Mouse (Mus musculus) A20 (cell line): ENCODE data around the gene Gm7137.
"Not testable (repeated sequence)": the region's sequence is repeated elsewhere in the genome, so short reads cannot be mapped to it uniquely, and the experiment has no call there.

Source experiments
- DNase-seq: peaks from one replicate; pipeline ENCODE4 v3.0.0-alpha.2; 2011; ENCODE audit warnings: low read depth, low spot score

Gene Gm7137

DNA sequence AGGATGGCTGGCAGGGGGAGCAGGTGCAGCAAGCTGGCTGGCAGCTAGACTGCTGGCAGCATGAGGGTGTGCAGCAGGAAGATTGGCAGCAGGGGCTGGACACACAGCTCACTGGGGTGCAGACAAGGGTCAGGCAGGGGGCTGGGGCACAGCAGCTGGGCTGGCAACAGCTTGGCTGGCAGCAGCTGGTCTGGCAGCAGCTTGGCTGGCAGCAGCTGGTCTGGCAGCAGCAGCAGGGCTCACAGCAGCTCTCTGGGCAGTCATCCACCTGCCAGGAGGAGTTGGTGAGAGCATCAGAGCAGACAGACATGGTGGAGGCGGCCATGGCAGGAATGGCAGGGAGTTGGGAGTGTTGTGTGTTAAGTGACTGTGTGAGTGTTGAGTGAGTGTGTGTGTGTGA is at the start of gene Gm7137:
Gm7137 (minus strand) TSS at position 325 of the 400 bp plus-strand sequence.
- not testable (repeated sequence) for DNase-seq

GRCm38 (mm10) chr10:77835647-77836046 is 47.6 kb upstream of the Gm7137 start, which contains the start of gene Krtap10-10:
Gene Krtap10-10, plus strand, starts transcription at chr10:77835947.
- DNase-seq = no peak

DNA sequence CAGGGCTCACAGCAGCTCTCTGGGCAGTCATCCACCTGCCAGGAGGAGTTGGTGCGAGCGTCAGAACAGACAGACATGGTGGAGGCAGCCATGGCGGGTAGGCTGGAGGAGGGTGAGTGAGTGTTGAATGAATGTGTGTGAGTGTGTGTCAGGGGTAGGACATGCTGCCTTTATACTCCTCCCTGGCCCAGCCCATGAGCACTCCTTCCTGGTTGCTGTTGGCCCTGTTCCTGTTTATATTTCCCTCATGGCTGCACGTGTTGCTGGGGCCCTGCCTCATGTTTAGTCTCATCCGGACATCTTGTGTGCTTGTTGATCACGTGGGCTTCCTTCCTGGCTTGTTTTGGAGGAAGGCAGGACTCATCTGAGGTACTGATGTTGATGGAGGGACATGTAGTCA is 39.0 kb upstream of the Gm7137 start, which contains the start of gene Krtap10-4:
Krtap10-4 (minus strand) TSS at position 145 of the 400 bp plus-strand sequence.
- DNase-seq = no peak

GRCm38 (mm10) chr10:77819203-77819602 is 31.2 kb upstream of the Gm7137 start:
- DNase-seq = no peak

DNA sequence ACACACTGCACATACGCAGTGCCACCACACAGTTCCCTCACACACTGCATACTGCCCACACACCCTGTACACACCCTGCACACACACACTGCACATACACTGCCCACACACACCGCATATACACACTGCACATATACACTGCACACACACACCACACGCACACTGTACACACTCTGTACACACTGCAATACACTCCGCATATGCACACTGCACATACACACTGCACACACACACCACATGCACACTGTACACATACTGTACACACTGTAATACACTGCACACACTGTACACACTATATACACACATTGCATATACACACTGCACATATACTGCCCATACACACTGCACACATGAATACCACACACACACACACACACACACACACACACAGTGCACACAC is 30.5 kb upstream of the Gm7137 start:
- DNase-seq = no peak

- peak; percentile 49 for DNase-seq
Measured at GRCm38 (mm10) chr10:77815514-77815913, 27.5 kb upstream of the Gm7137 start.

DNA sequence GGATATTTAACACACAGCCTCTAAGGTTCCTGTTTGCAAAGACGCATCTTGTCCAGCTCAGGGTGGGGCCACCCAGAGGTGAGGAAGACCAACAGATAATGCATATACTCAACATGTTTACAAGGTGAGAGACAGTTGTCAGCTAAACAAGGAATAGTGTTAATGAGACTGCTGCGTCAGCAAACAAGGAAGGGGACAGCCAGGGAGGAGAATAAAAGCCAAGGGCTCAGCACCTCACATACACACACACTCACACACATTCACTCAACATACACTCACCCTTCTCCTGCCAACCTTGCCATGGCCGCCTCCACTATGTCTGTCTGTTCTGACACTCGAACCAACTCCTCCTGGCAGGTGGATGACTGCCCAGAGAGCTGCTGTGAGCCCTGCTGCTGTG is 26.4 kb upstream of the Gm7137 start, which contains the start of gene Gm2696:
Gm2696 (plus strand) TSS at position 301 of the 400 bp plus-strand sequence.
- DNase-seq = no peak

DNA sequence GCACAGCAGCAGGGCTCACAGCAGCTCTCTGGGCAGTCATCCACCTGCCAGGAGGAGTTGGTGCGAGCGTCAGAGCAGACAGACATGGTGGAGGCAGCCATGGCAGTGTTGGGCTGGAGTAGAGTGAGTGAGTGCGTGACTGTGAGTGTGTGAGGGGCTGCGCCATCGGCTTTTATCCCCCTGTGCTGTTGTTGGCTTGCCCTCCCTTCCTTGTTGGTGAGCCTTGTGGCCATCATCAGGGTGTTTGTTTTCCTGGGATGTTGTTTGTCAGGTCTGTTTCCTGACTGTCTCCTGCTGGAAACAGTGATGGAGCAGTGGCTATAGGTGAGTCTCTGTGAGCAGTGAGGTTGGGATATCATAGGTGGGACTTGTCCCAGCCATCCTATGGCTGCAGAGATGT is 23.7 kb upstream of the Gm7137 start, which contains the start of gene Gm9507:
Gm9507 (minus strand) TSS at position 101 of the 400 bp plus-strand sequence.
- no peak for DNase-seq

GRCm38 (mm10) chr10:77804095-77804494 is 16.1 kb upstream of the Gm7137 start:
- DNase-seq = no peak

DNA sequence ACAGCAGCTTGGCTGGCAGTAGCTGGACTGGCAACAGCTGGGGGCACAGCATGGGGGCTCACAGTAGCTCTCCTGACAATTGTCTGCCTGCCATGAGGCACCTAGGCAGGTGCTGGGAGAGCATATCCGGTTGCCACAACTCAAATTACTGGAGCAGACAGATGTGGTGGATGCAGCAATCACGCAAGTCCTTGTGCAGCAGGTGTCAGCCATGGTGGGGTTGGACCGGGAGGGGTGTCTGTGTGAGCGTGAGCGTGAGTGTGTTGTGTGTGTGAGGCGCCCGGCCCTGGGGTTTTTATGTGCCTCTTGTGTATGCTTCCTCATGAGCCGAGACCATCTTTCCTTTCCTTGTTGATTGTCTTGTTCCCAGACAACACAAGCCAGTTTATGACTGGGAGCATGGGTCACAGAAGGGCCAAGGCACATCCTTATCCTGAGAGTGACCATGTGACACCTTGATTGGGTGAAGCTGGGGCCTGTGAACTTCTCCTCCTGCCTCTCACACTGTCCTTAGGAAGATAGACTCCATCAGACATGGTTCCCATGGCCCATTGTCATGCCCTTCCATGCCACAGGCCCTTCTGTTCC is 11.0 kb upstream of the Gm7137 start, which contains the start of gene Gm19668:
Gm19668 (minus strand) TSS at position 213 of the 588 bp plus-strand sequence.
- DNase-seq = no peak

DNA sequence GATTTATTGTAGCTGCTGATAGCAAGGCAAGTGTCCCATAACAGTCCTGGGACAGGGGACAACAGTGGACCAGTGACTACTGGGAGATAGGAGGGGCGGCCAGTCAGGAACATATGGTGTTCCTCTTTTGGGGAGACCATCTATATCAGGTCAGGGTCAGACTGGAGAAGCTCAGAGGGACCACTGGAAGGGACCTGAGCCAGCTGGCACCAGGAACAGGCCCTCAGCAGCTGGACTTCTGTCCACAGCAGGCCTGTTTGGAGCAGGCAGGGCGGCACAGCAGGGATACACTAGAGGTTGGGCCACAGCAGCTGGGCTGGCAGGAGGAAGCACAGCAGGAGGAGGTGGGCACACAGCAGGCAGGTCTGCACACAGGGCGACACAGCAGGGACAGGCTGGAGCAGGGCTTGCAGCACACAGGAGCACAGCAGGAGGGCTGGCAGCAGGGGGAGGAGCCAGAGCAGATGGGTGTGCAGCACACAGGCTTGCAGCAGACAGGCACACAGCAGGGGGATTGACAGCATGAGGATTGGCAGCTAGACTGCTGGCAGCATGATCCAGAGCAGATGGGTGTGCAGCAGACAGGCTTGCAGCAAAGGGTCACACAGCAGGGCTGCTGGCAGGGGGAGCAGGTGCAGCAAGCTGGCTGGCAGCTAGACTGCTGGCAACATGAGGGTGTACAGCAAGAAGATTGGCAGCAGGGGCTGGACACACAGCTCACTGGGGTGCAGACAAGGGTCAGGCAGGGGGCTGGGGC is 10.3 kb upstream of the Gm7137 start:
- DNase-seq = not testable (repeated sequence)

GRCm38 (mm10) chr10:77797677-77798076 is 9.7 kb upstream of the Gm7137 start:
- no peak for DNase-seq

DNA sequence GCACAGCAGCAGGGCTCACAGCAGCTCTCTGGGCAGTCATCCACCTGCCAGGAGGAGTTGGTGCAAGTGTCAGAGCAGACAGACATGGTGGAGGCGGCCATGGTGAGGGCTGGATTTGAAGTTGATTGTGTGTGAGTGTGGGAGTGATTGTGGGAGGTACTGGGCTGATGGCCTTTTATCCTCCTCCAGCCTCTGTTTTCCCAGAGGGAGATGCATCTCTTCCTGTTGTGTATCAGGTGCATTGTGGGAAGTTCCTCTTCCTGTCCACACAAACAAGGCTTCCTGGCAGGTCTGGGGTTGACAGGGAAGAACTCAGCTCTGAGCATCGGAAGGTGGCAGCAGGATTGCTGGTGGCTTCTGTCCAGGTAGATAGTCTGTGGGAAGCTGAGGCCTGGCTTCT is 7.0 kb upstream of the Gm7137 start, which contains the start of gene Gm9639:
Gm9639 (minus strand) TSS at position 101 of the 400 bp plus-strand sequence.
- no peak for DNase-seq

DNA sequence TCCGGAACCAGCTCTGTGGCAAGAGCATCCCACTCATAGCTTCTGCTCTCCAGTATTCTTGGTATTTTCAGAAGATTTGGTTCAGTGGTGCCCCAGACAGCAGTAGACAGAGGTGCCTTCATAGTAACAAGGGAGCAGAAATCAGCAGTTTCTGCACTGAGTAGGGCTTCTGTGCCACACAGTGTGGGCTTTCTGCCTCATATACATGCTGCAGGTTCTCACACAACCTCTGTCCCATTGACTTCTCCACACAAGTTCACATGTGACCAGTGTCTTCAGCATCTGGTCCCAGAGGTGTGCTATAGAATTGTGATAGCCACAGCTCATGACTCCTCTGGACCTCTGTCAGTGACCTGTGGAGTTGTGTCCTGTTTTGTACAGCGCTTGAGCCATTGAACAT is 621 bp upstream of the Gm7137 start:
- DNase-seq = no peak

DNA sequence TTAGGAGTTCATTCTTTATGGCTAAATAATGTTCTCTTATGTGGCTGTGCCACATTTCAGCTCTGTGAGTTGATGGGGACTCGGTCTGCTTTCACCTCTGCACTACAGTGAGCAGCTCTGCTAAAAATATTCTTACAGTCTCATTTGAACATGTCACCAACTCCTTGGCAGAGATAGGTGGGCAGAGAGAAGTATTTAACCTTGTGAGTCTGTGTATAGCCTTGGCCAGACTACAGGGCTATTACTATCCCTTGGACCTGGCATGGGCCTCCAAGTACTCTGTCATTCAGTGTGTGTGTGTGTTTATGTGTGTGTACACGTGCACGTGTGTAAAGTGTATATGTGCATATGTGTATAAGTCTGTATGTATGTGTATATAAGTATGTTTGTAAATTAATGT is 4.6 kb downstream of the Gm7137 start:
- not testable (repeated sequence) for DNase-seq

DNA sequence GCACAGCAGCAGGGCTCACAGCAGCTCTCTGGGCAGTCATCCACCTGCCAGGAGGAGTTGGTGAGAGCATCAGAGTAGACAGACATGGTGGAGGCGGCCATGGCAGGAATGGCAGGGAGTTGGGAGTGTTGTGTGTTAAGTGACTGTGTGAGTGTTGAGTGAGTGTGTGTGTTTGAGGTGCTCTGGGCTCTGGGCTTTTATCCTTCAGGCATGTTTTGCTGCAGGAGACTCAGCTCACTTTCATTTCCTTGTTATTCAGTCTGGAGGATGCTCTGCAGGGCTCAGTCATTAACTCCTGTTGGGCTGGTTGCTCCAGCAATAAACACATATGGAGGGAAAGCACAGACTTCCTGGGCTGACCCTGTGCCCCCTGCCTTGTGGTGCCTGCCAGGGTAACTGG is 5.6 kb downstream of the Gm7137 start, which contains the start of gene Gm3250:
Gm3250 (minus strand) TSS at position 101 of the 400 bp plus-strand sequence.
- DNase-seq = not testable (repeated sequence)

DNA sequence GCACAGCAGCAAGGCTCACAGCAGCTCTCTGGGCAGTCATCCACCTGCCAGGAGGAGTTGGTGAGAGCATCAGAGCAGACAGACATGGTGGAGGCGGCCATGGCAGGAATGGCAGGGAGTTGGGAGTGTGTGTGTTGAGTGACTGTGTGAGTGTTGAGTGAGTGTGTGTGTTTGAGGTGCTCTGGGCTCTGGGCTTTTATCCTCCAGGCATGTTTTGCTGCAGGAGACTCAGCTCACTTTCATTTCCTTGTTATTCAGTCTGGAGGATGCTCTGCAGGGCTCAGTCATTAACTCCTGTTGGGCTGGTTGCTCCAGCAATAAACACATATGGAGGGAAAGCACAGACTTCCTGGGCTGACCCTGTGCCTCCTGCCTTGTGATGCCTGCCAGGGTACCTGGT is 11.2 kb downstream of the Gm7137 start, which contains the start of gene Gm7138:
Gm7138 (minus strand) TSS at position 101 of the 400 bp plus-strand sequence.
- DNase-seq = not testable (repeated sequence)

- DNase-seq = not testable (repeated sequence)
Measured at GRCm38 (mm10) chr10:77772142-77772541, 15.9 kb downstream of the Gm7137 start.

- DNase-seq = not testable (repeated sequence)
Measured at GRCm38 (mm10) chr10:77771225-77771624, 16.8 kb downstream of the Gm7137 start, which contains the start of gene Gm3238. Gene Gm3238, minus strand, starts transcription at chr10:77771325.

GRCm38 (mm10) chr10:77769727-77770126 is 18.3 kb downstream of the Gm7137 start:
- DNase-seq = no peak

DNA sequence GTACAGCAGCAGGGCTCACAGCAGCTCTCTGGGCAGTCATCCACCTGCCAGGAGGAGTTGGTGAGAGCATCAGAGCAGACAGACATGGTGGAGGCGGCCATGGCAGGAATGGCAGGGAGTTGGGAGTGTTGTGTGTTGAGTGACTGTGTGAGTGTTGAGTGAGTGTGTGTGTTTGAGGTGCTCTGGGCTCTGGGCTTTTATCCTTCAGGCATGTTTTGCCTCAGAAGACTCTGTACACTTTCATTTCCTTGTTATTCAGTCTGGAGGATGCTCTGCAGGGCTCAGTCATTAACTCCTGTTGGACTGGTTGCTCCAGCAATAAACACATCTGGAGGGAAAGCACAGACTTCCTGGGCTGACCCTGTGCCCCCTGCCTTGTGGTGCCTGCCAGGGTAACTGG is 28.4 kb downstream of the Gm7137 start, which contains the start of gene Gm3233:
Gm3233 (minus strand) TSS at position 101 of the 400 bp plus-strand sequence.
- DNase-seq = not testable (repeated sequence)

DNA sequence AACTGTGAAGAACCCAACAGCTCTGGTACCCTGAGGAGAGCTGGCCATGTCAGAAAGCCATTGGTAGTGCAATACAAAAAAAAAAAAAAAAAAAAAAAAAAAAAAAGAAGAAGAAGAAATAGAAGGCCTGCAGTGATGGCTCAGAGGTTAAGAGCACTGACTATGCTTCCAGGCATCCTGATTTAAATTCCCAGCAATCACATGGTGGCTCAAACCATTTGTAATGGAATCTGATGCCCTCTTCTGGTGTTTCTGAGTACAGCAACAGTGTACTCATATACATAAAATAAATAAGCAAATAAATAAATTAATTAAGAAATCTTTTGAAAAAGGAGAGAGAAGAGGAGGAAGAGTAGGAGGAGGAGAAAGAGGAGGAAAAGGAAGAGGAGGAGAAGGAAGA is 34.6 kb downstream of the Gm7137 start:
- DNase-seq = peak; percentile 37
